ENCODE assay signal across 21 mouse cellular contexts in genomic region chr11:59645036-59645435, GRCm38 (mm10). TPM values are rescaled to one million over a fixed set of nuclear protein-coding genes. Genes with fewer than 3 reads are reported as not detected.
"Had no signal": no experiment of that assay in that cellular context is flagged by ENCODE, and none has a peak within 500 bp of the region (broad histone marks: within the 10 kb centered on the region; RNA-seq: fewer than 3 reads in every experiment).

No protein-coding gene starts in this region.

- H3K4me2 ChIP-seq: intestine, embryonic 15.5 days; limb, embryonic 15.5 days; liver, embryonic 12.5 days; midbrain, embryonic 13.5 days; neural tube, embryonic 15.5 days had no signal

- H3K27me3 ChIP-seq: limb, embryonic 15.5 days; midbrain, embryonic 13.5 days; neural tube, embryonic 15.5 days had no signal

- H3K4me1 ChIP-seq: intestine, embryonic 15.5 days; liver, embryonic 12.5 days; midbrain, embryonic 13.5 days; neural tube, embryonic 15.5 days had no signal

- DNase-seq: kidney, adult 18-20 months; kidney, postnatal 14 days; right cerebral cortex, adult 18-20 months; right cerebral cortex, postnatal 25 days; thymus, postnatal 36 days had no signal

- H3K27ac ChIP-seq: intestine, embryonic 15.5 days; left cerebral cortex, adult 2 months; limb, embryonic 15.5 days; liver, embryonic 12.5 days; midbrain, embryonic 13.5 days; neural tube, embryonic 15.5 days had no signal

- H3K9me3 ChIP-seq: intestine, embryonic 15.5 days; limb, embryonic 15.5 days; liver, embryonic 12.5 days; midbrain, embryonic 13.5 days; neural tube, embryonic 15.5 days had no signal

- H3K36me3 ChIP-seq: intestine, embryonic 15.5 days; limb, embryonic 15.5 days; liver, embryonic 12.5 days; midbrain, embryonic 13.5 days; neural tube, embryonic 15.5 days had no signal

- H3K9ac ChIP-seq: intestine, embryonic 15.5 days; limb, embryonic 15.5 days; liver, embryonic 12.5 days; midbrain, embryonic 13.5 days; neural tube, embryonic 15.5 days had no signal

- ATAC-seq: intestine, embryonic 15.5 days; liver, embryonic 12.5 days; midbrain, embryonic 13.5 days had no signal

- H3K4me3 ChIP-seq: intestine, embryonic 15.5 days; left cerebral cortex, adult 2 months; limb, embryonic 15.5 days; liver, embryonic 12.5 days; midbrain, embryonic 13.5 days; myocyte; neural tube, embryonic 15.5 days had no signal

RNA-seq across cellular contexts. Expression of gene Olfr223, which starts 51.9 kb away (rescaled TPM):
- polyA plus RNA-seq: intestine, embryonic 15.5 days; kidney, embryonic 14.5 days; large intestine, adult 2 months; limb, embryonic 11.5 days; limb, embryonic 15.5 days; liver, embryonic 12.5 days; liver, embryonic 16.5 days; midbrain, embryonic 13.5 days; midbrain, postnatal 0 days; myocyte; neural tube, embryonic 11.5 days; neural tube, embryonic 15.5 days; small intestine, adult 2 months; stomach, embryonic 16.5 days; thymus, postnatal 0 days had no signal
